Mouse (Mus musculus): ENCODE data around the gene Pitpnm3.
A peak's percentile ranks its signal among the peaks of the same experiment; 100 is the strongest.
"Not testable (repeated sequence)": the region's sequence is repeated elsewhere in the genome, so short reads cannot be mapped to it uniquely, and the experiment has no call there.

Pitpnm3 gene

GRCm38 (mm10) chr11:72135383-72136158, at the start of gene Pitpnm3:
TSS of gene Pitpnm3 (minus strand) at chr11:72135778.
- DNase-seq (ENCODE audit: low spot score in 2 of 2): peak in 1 of 2 experiments; percentile 51

GRCm38 (mm10) chr11:72184252-72184651, 48.7 kb upstream of the Pitpnm3 start:
- DNase-seq (ENCODE audit: low spot score in 2 of 2): no peak

GRCm38 (mm10) chr11:72181136-72181535, 45.6 kb upstream of the Pitpnm3 start:
- DNase-seq (ENCODE audit: low spot score in 2 of 2): no peak

GRCm38 (mm10) chr11:72180556-72180955, 45.0 kb upstream of the Pitpnm3 start:
- DNase-seq (ENCODE audit: low spot score in 2 of 2): no peak

- DNase-seq (ENCODE audit: low spot score in 2 of 2): no peak
Measured at GRCm38 (mm10) chr11:72176553-72176952, 41.0 kb upstream of the Pitpnm3 start.

GRCm38 (mm10) chr11:72175966-72176365, 40.4 kb upstream of the Pitpnm3 start:
- DNase-seq (ENCODE audit: low spot score in 2 of 2): no peak

GRCm38 (mm10) chr11:72174721-72175120, 39.1 kb upstream of the Pitpnm3 start:
- DNase-seq (ENCODE audit: low spot score in 2 of 2): no peak

GRCm38 (mm10) chr11:72173506-72173905, 37.9 kb upstream of the Pitpnm3 start:
- DNase-seq (ENCODE audit: low spot score in 2 of 2): no peak

GRCm38 (mm10) chr11:72171906-72172305, 36.3 kb upstream of the Pitpnm3 start:
- DNase-seq (ENCODE audit: low spot score in 2 of 2): not testable (repeated sequence)

GRCm38 (mm10) chr11:72169871-72170270, 34.3 kb upstream of the Pitpnm3 start:
- no peak for DNase-seq (ENCODE audit: low spot score in 2 of 2)

- DNase-seq (ENCODE audit: low spot score in 2 of 2): no peak
Measured at GRCm38 (mm10) chr11:72163198-72163597, 27.6 kb upstream of the Pitpnm3 start.

- DNase-seq (ENCODE audit: low spot score in 2 of 2): no peak
Measured at GRCm38 (mm10) chr11:72156624-72157023, 21.0 kb upstream of the Pitpnm3 start.

GRCm38 (mm10) chr11:72155981-72156428, 20.4 kb upstream of the Pitpnm3 start:
- no peak for DNase-seq (ENCODE audit: low spot score in 2 of 2)

- DNase-seq (ENCODE audit: low spot score in 2 of 2): no peak
Measured at GRCm38 (mm10) chr11:72155186-72155980, 19.8 kb upstream of the Pitpnm3 start.

- no peak for DNase-seq (ENCODE audit: low spot score in 2 of 2)
Measured at GRCm38 (mm10) chr11:72153122-72153862, 17.7 kb upstream of the Pitpnm3 start.

GRCm38 (mm10) chr11:72151120-72151519, 15.5 kb upstream of the Pitpnm3 start:
- no peak for DNase-seq (ENCODE audit: low spot score in 2 of 2)

- DNase-seq (ENCODE audit: low spot score in 2 of 2): no peak
Measured at GRCm38 (mm10) chr11:72147910-72148309, 12.3 kb upstream of the Pitpnm3 start.

- no peak for DNase-seq (ENCODE audit: low spot score in 2 of 2)
Measured at GRCm38 (mm10) chr11:72145877-72146248, 10.3 kb upstream of the Pitpnm3 start.

- no peak for DNase-seq (ENCODE audit: low spot score in 2 of 2)
Measured at GRCm38 (mm10) chr11:72145182-72145876, 9.8 kb upstream of the Pitpnm3 start.

- DNase-seq (ENCODE audit: low spot score in 2 of 2): peak; percentile 31 to 73
Measured at GRCm38 (mm10) chr11:72142889-72143288, 7.3 kb upstream of the Pitpnm3 start.

GRCm38 (mm10) chr11:72140198-72140597, 4.6 kb upstream of the Pitpnm3 start:
- DNase-seq (ENCODE audit: low spot score in 2 of 2): no peak

Data from urinary bladder, adult 18-20 months (tissue).